Mouse (Mus musculus) midbrain, embryonic 10.5 days (tissue): Measurements from ENCODE around the gene Oas1a. TPM values are rescaled to one million over a fixed set of nuclear protein-coding genes. Genes with fewer than 3 reads are reported as not detected.

ENCODE experiments used
- DNase-seq: peaks from one replicate; pipeline ENCODE4 v3.0.0-alpha.2; 2017; ENCODE audit warnings: low spot score
- H3K27ac ChIP-seq: fragments of 300-500 bp; sonication (generic); replicated peaks from 2 replicates; pipeline ENCODE4 v1.5.1; 2016; ENCODE audit warnings: mild to moderate bottlenecking
- H3K27me3 ChIP-seq: fragments of 300-500 bp; sonication (generic); 2 replicates; pipeline ENCODE4 v1.6.1; 2016; ENCODE audit warnings: low read depth, mild to moderate bottlenecking; ENCODE audit not compliant: poor library complexity, severe bottlenecking
- H3K36me3 ChIP-seq: fragments of 300-500 bp; sonication (generic); 2 replicates; pipeline ENCODE4 v1.6.1; 2016; ENCODE audit warnings: mild to moderate bottlenecking, moderate library complexity
- H3K4me1 ChIP-seq: fragments of 300-500 bp; sonication (generic); 2 replicates; pipeline ENCODE4 v1.6.1; 2016
- H3K4me3 ChIP-seq: fragments of 300-500 bp; sonication (generic); 2 replicates; pipeline ENCODE4 v1.5.1; 2016; ENCODE audit warnings: mild to moderate bottlenecking, moderate library complexity
- H3K9me3 ChIP-seq: fragments of 300-500 bp; sonication (generic); replicated peaks from 2 replicates; pipeline ENCODE4 v1.6.1; 2016; ENCODE audit warnings: mild to moderate bottlenecking
- WGBS: fragments of 180-500 bp; shearing (Covaris S2); methylation state at CpG from one replicate; pipeline ENCODE4 v1.1.7; 2016; 5-methylcytosine and 5-hydroxymethylcytosine counted together
- microRNA-seq: library from miRNA; unstranded; fragments of <30 nt; microRNA quantifications from one replicate; pipeline ENCODE4, GENCODE M21; 2017
- polyA plus RNA-seq: library from polyadenylated mRNA; unstranded; fragments of >200 nt; fragmentation: Nextera tagmentation; extraction: Ambion mirVana; gene quantifications from 2 replicates; pipeline ENCODE4 v1.2.1, GENCODE M21; 2016

Gene Oas1a
- polyA plus RNA-seq, 1 experiment from 2014 or later = 0.36 TPM

- H3K4me3 ChIP-seq = no peak within 1 kb of the TSS
- H3K27me3 ChIP-seq = no peaks in the 10 kb centered on the region
- H3K4me1 ChIP-seq = no peaks in the 10 kb centered on the region
- no peaks in the 10 kb centered on the region for H3K36me3 ChIP-seq
- 53% methylated on average over 4 of the region's 4 CpGs for WGBS
- H3K27ac ChIP-seq = no peak within 1 kb of the TSS
- H3K9me3 ChIP-seq = no peaks in the 10 kb centered on the region
- no peak for DNase-seq
Observed at GRCm38 (mm10) chr5:120861121-120861520, 46.2 kb downstream of the Oas1a start, which contains the start of gene Oas1h. TSS of gene Oas1h (plus strand) at chr5:120861421.

- WGBS = 84% methylated on average over 2 of the region's 2 CpGs
- H3K9me3 ChIP-seq = peaks cover 3% of the 10 kb centered on the region
Observed at GRCm38 (mm10) chr5:120859241-120859640, 48.1 kb downstream of the Oas1a start.

DNA sequence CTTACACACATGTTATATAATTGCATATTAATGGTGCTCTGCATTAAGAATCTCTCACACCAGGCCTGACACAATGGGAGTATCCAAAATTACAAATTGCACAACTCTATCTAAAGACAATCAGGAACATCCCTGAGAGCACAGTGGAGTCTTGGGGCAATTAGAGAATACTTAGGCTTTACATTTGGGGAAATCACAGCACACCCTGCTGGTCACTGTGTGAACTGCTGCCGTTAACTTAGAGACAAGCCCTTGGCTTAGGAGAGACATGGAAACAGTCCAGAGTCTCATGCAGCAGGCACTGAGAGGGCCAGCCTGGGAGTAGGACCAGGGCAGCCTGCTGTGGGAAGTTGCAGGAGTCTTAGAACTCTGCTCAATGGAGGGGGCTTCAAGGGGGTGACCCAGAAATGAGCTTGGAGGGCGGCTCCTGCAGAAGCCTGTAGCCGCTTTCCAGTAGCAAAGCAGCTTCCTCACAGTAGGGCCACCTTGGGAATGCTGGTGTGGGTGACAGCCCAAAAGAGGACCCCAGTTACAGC, 57.7 kb downstream of the Oas1a start:
- Histone ChIP-seq H3K4me1 (no peaks in the 10 kb centered on the region), H3K36me3 (no peaks in the 10 kb centered on the region), H3K4me3 (no peak overlapping the region), H3K27ac (no peak overlapping the region), H3K9me3 (peaks cover 11% of the 10 kb centered on the region), H3K27me3 (no peaks in the 10 kb centered on the region)
- WGBS = 65% methylated on average over 3 of the region's 3 CpGs
- DNase-seq = peak; percentile 19

More at GRCm38 (mm10) chr5:120859241-120859640, 48.1 kb downstream of the Oas1a start:
- Histone ChIP-seq H3K27ac (no peak overlapping the region), H3K4me3 (no peak overlapping the region), H3K36me3 (no peaks in the 10 kb centered on the region), H3K4me1 (no peaks in the 10 kb centered on the region), H3K27me3 (no peaks in the 10 kb centered on the region)
- DNase-seq = no peak

DNA sequence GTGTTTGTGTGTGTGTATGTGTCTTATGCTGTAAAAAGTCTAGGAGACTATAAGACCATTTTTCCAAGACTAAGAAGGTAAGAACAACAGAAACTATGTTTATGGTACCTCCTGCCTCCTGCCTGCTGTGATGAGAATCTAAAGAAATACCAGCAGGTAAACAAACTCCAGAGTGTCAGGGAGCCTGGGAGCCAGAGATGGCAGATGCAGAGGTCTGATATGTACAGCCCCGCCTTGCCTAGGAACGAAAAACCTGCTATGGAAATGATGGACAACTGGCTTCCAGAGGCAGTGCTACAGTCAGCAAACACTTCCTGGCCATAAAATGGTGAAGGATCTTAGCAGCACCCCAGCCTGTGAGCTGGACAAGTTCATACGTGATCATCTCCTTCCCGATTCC, 60.3 kb downstream of the Oas1a start, which contains the start of gene Oas1f:
Oas1f (plus strand) TSS at position 301 of the 400 bp plus-strand sequence.
- no peaks in the 10 kb centered on the region for H3K36me3 ChIP-seq
- no peaks in the 10 kb centered on the region for H3K27me3 ChIP-seq
- H3K27ac ChIP-seq = no peak within 1 kb of the TSS
- H3K9me3 ChIP-seq = no peaks in the 10 kb centered on the region
- 85% methylated on average over 4 of the region's 4 CpGs for WGBS
- no peak within 1 kb of the TSS for H3K4me3 ChIP-seq
- no peaks in the 10 kb centered on the region for H3K4me1 ChIP-seq
- DNase-seq = no peak

Small RNA genes lying within 50 kb of the gene (microRNA-seq; reads per million reads assigned to microRNA genes)
- gene Gm22907 = not detected

Other genes with a start within 250 kb of the Oas1a start
- 2.2 and 4.8 TPM in 2 replicates for gene Dtx1, start 195.6 kb downstream of the Oas1a start, polyA plus RNA-seq
- 0.09 TPM in 1 of 2 replicates, not detected in the other for gene Oas2, start 157.7 kb downstream of the Oas1a start, polyA plus RNA-seq
- gene Oas3, start 129.9 kb downstream of the Oas1a start, polyA plus RNA-seq = 0.02 and 0.10 TPM in 2 replicates
- gene Oas1e, start 112.0 kb downstream of the Oas1a start, polyA plus RNA-seq = 0.11 TPM in 1 of 2 replicates, not detected in the other
- gene Oas1c, start 95.0 kb downstream of the Oas1a start, polyA plus RNA-seq = 0.16 and 0.26 TPM in 2 replicates
- gene Oas1f, start 60.2 kb downstream of the Oas1a start, polyA plus RNA-seq = not detected in 2 replicates
- not detected in 2 replicates for gene Oas1h, start 46.1 kb downstream of the Oas1a start, polyA plus RNA-seq
- not detected in 2 replicates for gene Oas1g, start 19.9 kb downstream of the Oas1a start, polyA plus RNA-seq
- not detected in 2 replicates for gene Oas1d, start 7.0 kb upstream of the Oas1a start, polyA plus RNA-seq
- gene Rph3a, start 102.6 kb upstream of the Oas1a start, polyA plus RNA-seq = 0.10 and 0.47 TPM in 2 replicates